Mouse (Mus musculus): ENCODE measurements around the gene Wdr54.

The Wdr54 gene

DNA sequence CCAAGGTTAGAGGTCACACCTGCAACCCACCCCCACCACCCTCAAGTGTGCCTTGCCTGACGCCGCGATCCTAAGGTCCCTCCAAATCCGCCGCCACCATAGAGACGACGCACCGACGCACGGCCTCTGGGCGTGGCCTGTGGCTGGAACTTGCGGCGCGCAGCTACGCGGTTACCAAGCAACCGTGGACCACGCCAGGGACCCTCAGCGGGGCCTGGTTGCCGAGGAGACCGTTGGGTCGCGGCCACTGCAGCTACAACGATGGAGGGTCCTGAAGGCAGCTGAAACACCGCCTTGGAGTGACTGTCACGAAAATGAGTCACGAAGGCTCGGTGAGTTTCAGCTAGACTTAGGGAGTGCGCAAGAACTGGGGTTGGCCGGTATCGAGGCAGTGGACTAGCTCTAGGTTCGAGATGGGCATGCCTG, at the start of gene Wdr54, which contains the start of gene 1700003E16Rik:
Gene Wdr54, minus strand, starts transcription at position 139 of the 426 bp plus-strand sequence.
Gene 1700003E16Rik, plus strand, starts transcription at position 146 of the 426 bp plus-strand sequence.
- peak; percentile 96 for DNase-seq (ENCODE audit: low spot score)

DNA sequence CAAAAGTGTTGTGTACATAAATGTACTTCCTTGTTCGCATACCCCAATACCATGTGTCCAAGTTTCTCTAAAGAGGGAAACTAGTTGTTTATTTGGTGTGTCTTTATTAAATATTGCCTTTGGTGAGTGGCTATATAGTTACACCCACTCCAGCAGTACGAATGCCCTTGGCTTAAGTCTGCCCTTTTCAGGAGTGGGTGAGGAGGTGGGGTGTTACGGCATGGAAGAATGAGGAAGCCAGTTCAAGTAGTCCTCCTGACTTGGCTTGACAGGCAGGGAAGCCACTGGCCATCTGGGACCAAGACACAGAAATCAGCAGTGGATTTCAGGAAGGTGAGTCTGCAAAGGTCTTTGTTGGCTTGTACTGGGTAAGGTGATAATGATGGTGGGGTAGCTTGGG, 49.7 kb upstream of the Wdr54 start:
- DNase-seq (ENCODE audit: low spot score): no peak

DNA sequence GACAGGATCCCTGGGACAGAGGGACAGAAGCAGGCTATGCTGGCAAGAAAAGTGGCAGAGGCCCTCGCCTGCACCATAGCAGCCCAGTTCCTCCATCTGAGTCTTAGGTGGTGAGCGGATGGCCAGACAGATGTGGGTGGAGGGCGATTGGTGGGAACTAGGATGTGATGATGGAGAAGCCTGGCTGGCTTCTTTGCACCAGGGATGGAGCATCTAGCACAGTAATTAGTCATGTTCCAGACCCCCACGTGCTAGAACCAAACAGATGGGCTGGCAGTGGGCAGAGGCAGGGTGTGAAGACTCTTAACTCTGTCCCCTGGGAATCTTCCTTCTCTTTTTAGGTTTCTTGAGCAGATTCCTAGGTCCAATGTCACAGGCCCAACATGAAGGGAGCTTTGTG, 47.1 kb upstream of the Wdr54 start:
- no peak for DNase-seq (ENCODE audit: low spot score)

DNA sequence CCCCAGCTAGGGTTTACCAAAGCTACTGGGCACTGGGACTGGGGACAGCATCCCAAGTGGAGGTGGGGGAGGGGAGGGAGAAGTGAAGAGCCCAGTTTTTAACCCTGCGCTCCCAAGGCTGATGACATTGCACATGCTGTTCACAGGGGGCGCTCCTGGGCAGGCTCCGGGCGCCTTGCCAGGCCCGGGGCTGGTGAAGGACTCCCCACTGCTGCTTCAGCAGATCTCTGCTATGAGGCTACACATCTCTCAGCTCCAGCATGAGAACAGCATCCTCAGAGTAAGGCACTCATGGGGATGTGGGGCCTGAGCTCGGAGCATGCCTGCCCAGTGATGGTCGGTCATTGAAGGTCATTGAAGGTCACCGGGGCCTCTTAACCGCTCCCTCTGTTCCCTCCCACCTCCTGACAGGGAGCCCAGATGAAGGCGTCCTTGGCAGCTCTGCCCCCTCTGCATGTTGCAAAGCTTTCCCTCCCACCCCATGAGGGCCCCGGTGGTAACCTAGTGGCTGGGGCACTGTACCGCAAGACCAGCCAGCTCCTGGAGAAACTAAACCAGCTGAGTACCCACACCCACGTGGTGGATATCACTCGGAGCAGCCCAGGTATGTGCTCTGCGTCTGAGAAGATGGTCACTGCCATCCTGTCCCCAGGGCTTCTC, 41.3 kb upstream of the Wdr54 start:
- peak; percentile 22 for DNase-seq (ENCODE audit: low spot score)

DNA sequence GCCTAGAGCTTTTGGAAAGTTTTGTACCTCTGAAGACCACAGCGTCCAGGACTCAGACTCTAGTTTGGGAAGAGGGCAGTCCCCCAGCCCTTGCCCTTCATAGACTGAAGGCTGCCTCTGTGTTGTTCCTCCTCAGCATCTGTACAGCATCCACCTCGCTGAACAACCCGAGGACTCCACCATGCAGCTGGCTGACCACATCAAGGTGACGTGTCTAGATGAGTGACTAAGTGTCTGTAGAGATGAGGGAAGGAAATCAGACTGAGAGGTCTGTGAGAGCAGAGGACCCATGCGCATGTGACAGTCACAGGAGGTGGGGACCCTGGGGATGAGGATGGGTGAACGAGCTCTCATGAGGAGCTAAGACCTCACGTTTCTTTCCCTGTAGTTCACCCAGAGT, 37.4 kb upstream of the Wdr54 start:
- no peak for DNase-seq (ENCODE audit: low spot score)

DNA sequence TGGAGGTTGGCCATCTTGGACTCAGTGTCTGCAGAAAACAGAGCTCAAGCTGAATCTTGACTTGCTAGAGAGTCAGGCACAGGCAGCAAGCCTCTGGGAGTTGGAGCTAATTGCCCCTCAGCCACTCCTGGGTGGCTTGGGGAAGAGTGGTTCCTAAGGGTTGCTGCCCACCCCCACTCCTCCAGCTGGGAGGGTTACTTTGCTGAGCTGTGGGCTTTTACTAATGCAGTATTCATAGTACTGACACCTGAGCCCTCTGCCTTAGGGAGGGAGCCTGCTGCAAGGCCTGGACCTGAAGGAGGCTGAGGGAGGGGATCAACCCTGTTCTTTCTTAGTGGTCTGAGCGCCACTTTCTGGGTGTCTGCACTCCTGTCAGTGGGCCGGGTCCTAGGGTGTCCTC, 30.7 kb upstream of the Wdr54 start:
- peak; percentile 27 for DNase-seq (ENCODE audit: low spot score)

DNA sequence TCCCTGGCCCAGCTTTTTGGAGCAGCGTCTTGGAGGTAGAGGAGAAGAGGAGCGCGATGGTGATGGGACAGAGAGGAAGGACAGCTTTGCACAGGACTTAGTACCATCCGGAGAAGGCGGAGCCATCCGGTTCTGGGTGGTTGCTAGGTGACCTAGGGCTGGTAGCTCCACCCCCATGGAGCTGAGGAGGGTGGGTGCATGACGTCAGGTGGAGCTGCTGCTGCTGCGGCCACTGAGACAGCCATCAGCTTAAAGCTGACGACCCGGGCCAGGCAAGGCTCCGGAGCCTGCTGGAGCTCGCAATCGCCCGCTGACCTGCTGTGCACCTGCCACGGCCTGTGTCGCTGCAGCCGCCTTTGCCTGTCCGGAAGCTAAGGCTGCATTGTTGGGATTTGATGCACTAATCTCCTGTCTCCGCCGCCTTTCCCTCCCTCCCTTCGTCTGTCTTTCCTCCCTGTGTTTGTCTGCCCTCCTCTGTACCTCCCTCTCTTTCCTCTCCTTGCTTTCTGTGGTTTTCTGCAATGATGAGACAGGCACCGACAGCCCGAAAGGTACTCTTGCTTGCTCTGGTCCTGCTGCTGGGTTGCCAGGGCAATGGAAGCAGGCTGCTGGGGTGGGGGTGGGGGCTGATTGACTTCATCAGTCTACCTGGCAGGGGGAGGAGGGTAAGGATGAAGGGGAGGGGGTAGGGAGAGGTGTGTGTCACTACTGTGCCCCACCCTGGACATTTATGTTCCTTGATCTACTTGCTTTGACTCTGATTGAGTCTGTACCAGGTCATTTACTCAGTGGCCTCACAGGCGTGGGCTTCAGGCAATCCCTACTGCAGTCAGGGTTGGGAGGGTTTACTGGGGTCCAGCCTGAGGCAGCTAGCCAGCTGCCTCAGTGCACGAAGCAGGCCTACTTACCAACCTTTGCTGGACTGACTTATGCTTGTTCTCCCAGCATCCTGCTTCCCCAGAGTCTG, 30.0 kb upstream of the Wdr54 start:
- DNase-seq (ENCODE audit: low spot score): peak; percentile 90

DNA sequence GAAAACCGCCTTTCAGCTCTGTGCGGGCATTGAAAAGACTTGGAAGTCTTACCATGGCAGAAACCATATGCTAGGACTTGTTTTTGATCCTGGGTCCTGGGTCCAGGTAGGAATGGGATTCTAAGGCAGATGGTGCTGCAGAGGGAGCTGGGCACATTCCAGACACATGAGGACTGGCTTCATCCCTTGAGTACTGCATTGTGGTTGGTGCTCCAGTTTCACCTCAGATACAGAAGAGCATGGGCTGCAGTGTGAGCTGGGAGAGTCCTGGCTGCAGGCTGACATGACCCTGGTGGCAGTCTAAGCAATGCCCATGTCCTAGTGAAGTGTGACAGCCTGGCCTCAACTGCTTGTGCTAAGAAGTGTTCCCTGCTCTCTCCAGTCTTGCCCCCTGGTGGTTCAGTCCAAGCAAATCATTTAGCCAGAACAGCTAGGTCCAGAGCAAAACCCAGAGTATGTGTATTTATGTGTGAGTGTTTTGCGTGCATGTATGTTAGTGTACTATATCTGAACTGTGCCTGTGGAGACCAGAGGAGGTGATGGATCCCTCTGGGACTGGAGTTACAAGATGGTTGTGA, 28.8 kb upstream of the Wdr54 start:
- peak; percentile 51 for DNase-seq (ENCODE audit: low spot score)

DNA sequence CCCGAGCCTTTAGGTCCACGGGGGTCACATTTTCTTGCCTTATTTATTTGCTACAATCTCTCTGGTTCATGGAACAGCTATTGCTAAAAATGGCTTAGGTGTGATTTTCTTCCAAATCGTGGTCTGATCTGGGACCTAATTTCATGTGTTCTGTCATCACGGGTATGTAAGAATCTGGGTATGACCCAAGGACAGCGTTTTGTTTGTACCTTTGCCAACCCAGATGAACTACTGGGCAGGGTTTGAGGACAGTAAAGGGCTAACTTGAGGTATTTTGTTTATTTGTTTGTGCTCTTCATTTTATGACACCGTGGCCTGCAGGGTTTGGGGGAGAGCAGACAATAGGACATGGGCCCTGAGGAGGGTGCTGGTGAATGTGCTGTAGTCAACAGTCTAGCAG, 24.4 kb upstream of the Wdr54 start:
- DNase-seq (ENCODE audit: low spot score): no peak

DNA sequence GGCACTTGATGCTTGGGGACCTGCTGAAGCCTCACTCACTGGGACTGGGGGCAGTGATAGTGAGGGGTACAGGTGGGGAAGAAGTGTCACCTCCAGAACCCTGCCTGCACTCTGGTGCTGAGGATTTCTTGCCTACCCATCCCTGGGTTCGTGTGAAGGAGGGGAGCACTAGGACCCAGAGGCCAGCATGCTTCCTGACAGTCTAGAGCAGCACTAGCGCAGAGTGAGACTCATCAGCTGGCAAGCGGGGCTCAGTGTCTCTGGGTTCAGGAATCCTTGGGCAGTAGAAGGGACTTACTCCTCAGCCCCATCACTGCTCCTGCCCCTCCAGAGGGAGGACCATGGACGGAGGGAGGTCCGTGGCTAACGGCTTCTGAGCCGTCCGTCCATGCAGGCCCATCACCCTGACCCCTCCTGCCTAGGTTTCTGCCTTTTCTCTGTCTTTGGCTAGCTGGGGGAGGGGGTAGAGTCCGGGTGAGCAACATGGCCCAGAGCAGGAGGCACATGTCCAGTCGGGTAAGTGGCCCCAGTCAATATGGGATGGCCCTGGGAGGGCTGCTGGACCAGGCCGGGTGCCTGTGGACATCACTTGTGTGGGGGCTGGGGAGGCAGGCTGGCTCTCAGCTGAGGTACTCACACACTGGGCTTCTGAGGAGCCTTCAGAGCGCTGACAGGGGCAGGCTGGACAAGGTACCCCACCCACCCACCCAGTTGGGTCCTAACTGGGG, 23.4 kb upstream of the Wdr54 start:
- DNase-seq (ENCODE audit: low spot score): peak; percentile 74

DNA sequence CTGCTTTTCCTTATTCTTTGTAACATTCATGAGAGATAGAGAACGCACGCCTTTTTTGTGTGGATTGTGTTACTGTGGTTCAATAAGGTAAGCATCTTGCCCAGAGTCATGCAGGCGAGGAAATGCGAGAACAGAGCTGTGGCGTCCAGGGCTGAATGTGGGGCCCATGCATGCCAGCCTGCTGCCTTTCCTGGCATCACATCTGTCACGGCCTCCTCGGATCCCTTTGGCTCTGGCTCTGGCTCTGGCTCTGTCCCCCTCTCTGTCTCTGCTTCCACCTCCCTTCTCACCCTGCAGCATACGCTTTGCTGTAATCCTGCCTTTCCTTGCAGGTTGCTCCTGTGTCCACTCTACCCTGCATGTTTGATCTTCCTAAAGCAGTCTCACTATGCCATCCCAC, 19.8 kb upstream of the Wdr54 start:
- DNase-seq (ENCODE audit: low spot score): no peak

DNA sequence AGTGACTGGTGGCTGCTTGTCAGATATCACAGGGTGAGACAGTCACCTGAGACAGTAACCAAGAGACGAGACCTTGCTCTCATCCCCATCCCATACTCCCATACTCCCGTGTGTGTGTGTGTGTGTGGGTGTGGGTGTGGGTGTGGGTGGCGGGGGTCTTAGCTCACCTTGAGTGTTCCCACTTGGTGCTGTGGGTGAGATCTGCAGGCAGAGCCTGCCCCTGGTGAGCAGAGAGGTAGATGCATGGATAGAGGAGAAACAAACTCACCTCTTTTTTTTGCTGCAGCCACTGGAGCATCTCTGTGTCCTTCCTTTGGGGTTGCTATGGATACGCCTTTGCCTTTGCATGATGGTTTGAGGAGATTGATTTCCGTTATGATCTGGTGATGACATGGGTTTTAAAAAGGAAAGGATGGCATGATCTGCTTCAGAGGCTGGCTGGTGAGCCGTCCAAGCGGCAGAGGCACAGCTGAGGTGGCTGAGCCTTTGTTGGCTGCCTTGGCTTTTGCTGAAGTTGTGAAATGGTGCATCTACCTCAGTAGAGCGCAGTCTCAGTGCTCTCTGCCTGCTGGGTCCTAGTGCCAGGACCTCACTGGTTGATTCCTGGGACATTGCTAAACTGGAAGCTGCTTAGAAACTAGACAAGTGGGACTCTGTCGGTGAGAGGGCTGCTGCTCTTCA, 16.2 kb upstream of the Wdr54 start:
- no peak for DNase-seq (ENCODE audit: low spot score)

DNA sequence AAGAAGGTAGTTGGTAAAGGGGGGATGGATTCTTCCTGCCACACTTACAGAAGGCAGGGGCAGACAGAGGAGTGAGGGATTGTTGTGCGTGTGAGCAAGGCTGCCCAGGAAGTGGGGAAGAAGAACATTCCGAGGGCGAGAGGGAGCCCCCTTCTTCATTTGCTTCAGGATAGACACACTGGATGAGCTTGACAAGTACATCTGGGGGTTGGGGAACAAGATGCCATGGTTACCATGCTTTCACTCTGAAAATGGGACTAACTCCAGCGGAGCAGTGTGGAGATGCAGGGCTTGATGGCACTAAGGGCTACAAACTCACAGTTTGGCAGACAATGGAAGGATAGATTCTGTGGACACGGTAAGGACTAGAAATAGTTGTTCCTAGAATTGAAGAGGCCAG, 14.9 kb upstream of the Wdr54 start:
- DNase-seq (ENCODE audit: low spot score): no peak

DNA sequence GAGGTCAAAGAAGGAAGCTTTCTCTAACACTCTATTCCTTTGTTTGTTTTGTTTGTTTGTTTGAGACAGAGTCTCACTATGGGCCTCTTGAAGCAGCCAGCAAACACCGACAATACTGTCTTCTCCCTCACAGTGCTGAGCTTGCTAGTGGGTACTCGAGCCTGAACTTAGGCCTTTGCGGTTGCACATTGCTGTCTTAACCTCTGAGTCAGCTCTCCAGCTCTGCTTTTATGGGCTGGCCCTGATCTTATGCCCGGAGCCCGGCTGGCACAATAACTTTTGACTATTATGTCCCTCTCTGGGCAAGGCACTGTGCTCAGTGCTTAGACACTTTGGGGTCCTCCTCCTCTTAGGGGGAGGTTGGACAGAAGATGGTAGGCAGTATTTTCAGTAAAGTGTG, 13.7 kb upstream of the Wdr54 start:
- no peak for DNase-seq (ENCODE audit: low spot score)

DNA sequence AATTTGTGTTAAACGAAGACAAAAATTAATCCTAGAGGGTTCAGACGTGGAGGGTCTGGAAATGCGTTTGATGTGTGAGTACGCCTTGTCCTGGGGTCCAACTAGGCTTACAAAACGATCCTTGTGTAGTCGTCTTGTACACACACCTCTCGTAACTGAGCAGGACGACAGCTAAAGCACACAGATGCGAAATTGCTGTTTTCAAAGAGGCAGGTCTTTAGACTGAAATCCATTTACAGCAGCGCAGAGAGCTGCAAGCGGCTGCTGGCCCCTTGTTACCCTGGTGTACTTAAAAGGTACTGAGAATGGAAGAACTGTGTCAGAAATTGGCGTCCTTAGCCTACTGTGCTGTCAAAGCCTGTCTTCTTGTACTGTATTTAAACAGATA, 10.0 kb upstream of the Wdr54 start:
- no peak for DNase-seq (ENCODE audit: low spot score)

DNA sequence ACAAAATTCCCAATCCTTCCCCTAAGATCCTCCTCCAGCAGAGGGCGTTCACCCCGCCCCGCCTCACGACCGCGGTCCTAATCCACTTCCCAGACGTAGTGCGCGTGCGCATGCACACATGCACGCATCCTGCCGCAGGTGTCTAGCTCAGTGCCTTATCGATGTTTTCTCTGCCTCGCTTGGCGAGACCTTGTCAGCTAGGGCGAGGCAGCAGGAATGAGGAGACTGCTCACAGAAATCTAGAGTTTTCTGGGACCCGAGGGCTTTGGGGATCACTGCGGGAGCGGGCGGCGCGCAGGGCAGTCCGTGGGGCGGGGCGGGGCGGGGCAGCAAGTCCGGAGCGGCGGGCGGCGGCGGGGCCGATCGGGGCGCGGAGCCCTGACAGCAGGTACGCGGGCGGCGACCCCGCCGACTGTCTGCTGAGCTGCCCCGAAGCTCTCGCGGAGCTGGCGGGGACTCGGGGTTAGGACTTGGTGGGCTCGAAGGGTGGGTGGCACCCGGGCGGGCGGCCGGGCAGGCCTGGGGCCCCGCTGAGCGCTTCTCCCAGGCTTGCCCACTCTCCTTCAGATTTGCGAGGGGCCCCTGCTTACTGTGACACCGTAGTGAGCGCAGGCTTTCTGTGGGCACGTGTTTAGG, 9.5 kb upstream of the Wdr54 start, which contains the start of gene Dctn1:
Gene Dctn1, plus strand, starts transcription at position 314 of the 636 bp plus-strand sequence.
- DNase-seq (ENCODE audit: low spot score): peak; percentile 96

DNA sequence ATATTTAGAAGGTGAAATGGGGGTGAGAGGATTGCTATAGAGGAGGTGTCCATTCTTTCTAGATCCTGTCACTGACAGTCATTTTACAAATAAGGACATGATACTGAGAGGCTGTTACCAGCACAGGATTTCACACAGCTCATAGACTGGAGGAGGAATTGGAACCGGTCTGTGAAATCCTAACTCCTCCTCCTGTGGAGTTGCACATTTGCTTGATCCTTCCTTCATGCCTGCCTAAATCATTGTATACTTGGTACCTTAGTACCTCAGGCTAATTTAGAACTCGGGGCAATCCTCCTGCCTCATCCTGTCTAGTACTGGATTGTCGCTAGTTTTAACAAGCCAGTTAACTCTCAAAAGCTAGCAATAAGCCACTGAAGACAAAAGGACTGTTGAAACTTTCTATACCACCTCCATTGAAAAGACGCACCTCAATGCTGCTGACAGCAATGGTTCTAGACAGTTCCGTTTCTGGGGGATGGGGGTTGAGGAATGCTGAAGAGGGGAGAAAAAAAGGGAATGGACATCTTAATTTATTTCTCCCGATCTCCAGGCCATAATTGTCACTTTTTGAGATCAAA, 8.9 kb upstream of the Wdr54 start:
- DNase-seq (ENCODE audit: low spot score): peak; percentile 16

DNA sequence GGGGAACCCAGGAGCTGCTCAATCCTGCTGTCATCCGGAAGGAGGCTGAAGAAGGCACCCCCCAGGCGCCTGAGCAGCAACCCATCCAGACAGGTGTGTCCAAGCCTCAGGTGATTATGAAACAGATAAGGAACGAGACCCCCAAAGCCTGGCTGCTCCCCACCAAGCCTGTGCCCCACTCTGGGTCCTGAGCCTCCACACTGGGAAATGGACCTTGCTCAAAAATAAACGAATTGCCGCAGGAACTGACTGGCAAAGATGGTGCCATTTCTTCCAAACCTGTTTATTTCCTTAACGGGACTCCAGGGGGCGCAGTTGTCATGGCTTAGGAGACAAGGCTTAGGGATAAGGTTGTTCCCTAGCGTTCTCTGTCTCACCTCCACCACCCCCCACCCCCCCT, 6.5 kb upstream of the Wdr54 start:
- peak; percentile 89 for DNase-seq (ENCODE audit: low spot score)

DNA sequence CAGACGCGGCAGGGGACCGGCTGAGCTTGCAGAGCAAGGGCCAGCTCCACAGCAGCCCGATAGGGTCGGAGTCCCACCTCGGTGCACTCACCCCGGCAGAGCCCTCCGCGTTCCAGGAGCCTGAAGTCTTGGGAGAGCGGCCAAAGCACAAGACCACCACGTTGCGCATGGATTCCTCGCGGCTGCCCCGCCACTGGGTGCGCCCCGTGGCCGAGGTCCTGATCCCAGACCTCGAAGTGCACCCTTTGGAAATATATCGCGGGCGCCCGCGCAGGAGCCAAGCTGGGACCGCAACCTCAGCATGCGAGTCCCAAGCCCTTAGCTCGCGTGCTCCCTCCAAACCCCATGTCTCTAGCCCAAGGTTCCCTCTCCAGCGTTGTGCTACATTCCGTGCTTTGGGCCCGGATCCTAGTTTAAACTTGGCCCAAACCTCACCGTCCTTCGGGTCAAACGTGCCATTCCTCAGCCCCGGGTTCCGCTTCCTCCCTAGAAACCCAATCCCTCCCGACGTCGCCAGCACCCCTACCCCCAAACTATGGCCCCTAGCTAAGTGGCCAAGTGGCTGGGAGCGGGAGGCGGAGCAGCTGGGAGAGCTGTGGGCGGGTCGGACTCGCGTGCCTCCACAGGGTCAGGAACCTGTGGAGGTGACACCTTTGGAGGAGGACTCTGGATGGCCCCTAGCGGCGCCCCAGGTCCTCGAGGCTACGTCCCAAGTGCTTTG, 5.9 kb upstream of the Wdr54 start:
- peak; percentile 43 for DNase-seq (ENCODE audit: low spot score)

DNA sequence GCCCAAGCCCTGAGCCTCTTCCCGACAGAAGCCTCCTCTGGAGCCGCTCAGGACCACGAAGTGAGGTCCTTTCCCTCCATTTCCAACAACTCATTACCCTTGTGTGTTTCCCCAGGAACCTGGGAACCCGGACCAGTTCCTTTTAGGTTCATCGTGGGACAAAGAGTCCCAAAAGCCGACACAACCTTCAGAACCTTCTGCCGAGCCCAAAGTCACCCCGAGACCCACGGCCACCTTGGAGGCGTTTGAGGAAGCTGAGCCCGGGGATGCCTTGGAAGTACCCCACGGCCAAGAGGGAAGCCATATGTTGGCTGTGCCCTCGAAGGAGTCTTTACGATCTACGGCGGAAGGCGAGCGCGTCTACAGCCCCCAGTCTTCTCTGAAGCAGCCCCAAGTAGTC, 5.2 kb upstream of the Wdr54 start:
- DNase-seq (ENCODE audit: low spot score): no peak
